Mouse (Mus musculus): ENCODE data around the gene Frem1. TPM values are rescaled to one million over a fixed set of nuclear protein-coding genes. Genes with fewer than 3 reads are reported as not detected.
A peak's percentile ranks its signal among the peaks of the same experiment; 100 is the strongest.

The Frem1 gene
- total RNA-seq, 2 experiments from 2014 or later: 2.1 to 2.2 TPM

DNA sequence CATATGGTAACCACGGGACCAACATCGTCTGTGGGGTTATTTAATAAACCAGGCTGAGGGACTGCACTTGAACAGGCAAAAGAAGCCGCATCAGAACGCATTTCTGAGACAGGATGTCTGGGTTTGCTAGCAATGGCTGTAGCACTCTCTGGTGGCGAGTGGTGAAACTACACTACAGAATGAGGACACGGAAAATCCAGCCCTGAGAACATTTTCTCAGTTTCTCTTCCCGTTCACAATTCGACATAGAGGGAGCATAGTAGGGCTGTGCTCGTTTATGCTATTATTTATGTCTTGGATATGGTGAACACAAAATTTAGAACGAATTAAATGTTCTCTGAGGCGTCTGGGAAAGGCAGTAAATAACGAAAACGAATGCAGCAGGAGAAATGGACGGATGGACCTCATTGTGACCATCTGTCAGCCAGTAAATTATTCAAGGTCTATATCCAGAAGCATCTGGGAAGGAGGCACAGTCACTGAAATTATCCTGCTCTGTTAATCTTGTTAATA is 118.4 kb downstream of the Frem1 start:
- DNase-seq (ENCODE audit: low spot score in 2 of 2): peak; percentile 74 to 92

DNA sequence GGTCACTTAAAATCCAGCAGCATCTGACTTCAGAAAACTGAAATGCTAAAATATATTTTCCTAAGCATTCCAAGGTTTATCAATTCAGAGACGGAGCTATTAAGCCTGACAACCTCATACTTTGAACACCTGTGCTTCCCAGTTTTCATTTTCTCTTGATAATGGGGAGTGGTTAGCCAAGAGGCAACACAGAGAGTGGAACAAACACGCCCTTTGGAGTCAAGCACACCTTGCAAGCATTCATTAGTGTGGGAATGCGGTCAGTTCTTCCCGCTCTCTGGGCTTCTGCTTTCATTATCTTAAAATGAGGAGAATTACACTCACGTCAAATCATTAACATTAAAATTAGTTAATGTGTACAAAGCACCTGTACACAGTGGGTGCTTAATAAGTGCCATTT is 122.1 kb downstream of the Frem1 start:
- DNase-seq (ENCODE audit: low spot score in 2 of 2): no peak

DNA sequence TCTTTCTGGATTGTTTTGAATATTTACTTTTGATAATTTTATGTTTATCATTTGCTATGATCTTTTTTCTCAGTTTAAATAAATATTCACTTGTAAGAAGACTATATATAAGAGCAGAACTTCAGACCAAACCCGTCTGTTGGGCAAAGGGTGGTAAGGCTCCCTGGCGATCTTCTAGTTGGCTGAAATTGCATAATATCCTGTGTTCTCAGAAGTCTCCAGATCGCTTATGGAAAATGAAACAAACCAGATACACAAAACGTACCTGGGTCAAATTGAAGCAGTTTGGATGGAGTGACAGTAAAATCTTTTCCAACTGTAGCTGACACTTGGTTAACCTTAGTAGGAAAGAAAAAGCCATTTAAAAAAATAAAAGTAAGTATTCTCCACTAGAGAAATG is 130.2 kb downstream of the Frem1 start:
- no peak for DNase-seq (ENCODE audit: low spot score in 2 of 2)

DNA sequence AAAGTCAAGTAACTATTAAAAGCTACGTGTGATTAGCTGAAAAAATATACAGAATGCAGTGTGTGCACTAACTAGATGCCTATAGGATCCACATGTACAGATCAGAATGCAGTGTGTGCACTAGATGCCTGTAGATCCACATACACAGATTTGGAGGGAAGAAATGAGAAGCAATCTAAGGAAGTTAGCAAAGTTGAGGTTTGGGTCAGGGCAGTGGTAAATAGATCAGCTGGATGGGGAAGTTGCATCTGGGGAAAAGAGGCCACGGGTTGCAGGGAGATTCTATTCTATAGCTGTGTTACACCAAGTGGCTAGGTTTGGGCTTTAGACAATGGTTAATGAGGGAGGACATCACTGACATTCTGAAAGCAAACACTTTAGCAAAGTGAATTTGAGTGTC is 133.5 kb downstream of the Frem1 start:
- no peak for DNase-seq (ENCODE audit: low spot score in 2 of 2)

DNA sequence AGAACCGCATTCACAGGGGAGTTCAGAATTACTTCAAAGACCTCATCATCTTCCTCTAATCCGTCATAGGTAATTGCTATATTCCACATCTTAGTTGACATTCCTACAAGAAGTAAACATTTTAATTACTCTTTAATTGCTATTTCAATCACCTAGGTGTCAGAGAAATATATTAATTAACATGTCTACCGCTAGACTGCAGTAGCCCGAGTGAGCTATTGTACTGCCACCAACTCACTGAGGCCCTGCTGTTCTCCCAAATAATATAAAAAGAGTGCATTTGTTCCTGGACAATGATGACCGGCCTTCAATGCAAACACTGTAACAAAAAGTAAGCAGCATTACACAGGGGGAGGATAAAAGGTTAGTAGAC is 135.5 kb downstream of the Frem1 start:
- DNase-seq (ENCODE audit: low spot score in 2 of 2): no peak

DNA sequence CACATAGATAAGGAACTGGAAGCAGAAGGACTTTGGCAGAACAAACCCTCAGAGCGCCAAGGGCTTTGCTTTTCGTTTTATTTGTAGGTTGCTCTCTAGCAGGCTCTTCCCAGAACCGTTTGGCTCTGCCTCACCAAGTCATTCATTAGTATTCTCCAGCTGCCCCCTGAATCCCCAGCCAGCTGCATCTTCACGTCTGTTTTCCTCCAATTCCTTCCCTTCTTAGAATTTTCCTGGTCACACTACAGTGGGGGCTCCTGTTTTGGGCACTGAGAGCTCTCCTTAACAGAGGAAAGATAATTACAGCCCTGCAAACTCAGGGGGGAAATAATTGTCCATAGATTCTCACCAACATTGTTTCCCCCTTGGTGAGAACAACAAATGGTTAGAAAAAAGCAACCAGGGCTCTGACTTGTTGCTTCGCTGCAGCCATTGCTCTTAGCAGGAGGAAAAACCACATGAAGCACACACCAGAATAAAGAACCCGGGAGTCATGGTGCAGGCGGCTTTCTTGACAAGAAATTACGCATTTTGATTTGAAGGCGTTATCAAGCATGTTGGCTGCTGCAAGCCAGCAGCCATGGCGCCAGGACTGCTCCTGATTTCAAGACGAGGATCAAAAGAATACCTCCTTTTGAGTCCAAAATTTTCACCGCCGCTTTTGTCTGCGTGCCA is 136.0 kb downstream of the Frem1 start:
- DNase-seq (ENCODE audit: low spot score in 2 of 2): peak in 1 of 2 experiments; percentile 14

DNA sequence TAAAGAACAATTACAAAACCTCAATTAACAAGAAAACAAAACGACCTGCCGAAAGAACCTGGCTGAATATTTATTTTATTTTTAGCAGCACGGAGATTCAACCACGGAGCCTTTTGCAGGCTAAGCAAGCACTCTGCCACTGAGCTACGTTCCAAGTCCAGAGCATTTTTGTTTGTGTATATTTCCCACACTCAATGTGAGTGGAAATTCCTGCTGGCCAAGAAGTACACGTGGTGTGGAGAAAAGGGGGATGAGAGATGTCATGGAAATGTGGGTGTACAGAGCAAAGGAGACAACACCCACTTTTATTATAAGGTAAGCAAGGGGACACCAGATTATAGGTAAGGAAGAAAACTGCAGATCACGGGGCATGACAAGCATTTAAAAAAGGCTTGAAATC is 136.6 kb downstream of the Frem1 start:
- no peak for DNase-seq (ENCODE audit: low spot score in 2 of 2)

DNA sequence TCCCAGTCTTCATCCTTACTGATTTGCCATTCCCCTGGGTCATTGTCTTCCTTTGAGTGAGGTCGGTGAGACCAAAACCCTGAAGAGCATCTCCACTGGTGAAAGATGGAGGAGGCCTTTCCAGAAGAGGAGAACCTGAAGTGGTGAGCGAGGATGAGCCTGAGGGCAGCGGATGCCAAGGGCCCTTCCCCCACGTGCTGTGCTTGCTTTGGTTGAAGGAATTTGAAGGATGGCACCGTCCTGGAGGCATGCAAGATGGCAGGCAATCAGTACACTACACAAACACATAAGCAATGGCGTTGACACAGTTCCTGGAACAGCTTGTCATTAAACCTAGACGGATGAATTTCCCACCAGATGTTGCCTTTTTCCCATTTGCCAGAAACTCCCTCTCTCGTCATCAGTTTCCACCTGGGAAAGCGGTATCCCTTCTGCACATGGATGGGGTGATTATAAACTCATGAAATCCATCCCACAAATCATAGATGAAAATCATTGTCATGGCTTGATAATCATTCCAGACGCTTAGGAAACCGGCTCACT is 137.5 kb downstream of the Frem1 start:
- no peak for DNase-seq (ENCODE audit: low spot score in 2 of 2)

DNA sequence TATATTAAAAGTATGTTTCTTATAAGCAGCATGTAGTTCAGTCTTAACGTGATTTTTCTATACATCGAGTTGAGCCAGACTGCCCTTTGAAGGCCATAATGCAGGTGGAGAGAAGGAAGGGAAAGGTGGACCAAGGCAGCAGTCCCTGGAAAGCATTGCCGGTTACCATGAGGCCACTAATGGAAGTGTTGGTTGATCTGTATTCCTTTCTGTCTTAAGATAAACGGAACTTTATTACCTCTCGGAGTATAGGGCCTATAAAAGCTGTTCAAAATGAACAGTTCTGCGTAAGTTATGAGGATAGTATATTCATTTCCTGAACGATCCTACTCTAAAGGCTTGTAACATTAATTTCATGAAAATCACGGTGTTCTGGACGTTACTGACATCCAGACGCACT is 156.9 kb downstream of the Frem1 start:
- no peak for DNase-seq (ENCODE audit: low spot score in 2 of 2)

DNA sequence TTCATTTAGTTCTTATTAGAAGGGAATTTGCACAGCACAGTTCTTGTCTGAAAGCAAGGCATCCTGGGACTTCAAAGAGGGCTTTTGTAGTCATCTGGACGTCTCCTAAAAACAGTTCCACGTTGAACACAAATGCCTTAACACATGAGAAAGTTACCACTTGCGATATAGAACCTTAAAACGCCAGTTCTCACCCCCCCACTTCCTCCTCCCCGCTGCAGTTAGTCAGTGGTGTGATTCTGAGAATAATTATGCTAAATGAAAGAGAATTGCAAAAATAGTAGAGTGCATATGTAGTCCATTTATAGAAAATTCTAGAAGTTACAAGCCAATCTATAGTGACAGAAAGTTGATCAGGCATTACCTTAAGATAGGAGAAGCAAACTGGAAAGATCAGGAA is 159.9 kb downstream of the Frem1 start:
- DNase-seq (ENCODE audit: low spot score in 2 of 2): no peak

DNA sequence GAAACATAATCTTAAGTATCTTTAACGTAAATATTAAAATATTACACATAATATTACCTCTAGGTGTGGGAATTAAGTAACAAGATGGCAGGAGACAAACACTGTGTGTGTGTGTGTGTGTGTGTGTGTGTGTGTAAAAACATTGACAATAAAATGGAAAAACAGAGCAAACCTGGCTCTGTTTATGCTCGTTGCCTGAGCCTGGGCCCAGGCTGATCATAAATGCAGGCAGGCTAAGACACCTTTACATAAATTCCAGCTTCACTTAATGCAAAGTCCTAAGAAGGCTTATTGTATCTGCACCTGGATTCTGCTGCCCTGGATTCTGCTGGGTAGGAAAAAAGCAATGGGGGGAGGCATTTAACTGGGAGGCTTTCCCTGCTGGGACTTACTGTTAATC is 160.6 kb downstream of the Frem1 start:
- DNase-seq (ENCODE audit: low spot score in 2 of 2): no peak

DNA sequence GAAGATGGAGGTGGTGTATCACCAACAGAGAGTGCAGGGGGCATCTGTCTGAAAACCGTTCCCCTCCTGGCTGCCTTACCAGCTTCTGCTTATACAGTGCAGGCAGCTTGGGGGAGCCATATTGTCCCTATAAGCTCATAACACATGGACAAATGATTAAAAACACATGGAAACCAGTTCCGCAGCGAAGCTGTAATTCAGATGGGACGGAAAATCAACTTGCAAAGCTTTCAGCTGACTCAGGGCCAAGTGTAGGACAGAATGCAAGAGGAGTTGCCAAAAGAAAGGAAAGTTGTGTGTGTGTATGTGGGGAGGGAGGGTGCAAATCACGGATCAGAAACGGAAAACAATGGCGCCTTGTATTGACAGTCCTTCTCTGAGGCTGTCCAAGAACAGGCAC is 161.1 kb downstream of the Frem1 start:
- DNase-seq (ENCODE audit: low spot score in 2 of 2): peak in 1 of 2 experiments; percentile 31

DNA sequence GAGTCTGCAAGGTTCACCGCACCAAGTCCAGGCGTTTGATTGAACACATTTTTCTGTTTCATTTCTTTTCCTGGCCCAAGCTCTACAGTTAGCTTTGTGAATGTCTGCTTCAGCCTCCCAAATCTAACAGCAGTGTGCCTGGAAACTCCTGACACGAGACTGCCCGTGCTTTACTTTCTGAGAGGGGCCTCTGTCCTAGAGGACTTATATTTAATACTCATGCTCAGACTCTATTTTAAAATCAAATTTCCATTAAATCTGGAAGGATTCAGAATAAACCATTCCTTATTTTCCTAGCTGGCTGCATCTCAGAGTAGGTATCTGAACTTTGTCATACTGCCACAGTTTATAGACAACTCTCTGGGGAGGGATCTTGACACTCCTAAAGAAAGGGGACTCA is 161.6 kb downstream of the Frem1 start:
- DNase-seq (ENCODE audit: low spot score in 2 of 2): no peak

DNA sequence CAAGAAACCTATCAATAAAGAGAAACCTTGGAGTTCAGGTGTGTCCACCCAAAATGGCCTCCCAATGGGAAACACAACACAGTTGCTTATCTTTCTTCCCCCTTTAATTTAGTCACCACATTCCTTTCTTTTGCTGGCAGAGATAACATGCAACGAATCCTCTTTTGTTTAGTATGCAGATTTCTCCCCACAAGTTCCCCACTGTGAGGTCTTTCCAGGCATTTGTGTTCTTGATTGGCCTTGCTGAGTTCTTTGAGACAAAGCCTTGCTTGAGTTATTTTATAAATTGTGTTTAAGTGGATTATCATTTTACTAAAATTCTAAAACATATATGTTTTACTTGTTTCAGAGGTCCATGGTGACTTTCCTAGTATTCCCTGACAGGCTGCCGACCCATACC is 166.0 kb downstream of the Frem1 start:
- no peak for DNase-seq (ENCODE audit: low spot score in 2 of 2)

DNA sequence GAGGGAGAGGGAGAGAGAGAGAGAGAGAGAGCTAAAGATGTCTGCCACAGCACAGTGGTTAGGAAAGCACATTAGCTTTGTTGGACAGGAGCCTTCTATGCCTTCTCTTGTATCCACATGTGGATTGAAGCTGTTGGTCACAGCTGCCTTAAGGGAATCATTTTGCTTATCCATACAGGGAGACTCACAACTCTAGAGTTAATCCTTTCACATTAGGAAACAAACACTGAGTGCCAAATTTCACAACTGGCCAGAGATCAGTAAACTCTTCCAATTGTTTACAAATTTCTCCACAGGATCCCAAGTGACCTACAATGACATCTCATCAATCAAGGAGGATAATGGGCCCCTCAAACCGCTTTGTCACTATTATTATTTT is 166.6 kb downstream of the Frem1 start:
- no peak for DNase-seq (ENCODE audit: low spot score in 2 of 2)

DNA sequence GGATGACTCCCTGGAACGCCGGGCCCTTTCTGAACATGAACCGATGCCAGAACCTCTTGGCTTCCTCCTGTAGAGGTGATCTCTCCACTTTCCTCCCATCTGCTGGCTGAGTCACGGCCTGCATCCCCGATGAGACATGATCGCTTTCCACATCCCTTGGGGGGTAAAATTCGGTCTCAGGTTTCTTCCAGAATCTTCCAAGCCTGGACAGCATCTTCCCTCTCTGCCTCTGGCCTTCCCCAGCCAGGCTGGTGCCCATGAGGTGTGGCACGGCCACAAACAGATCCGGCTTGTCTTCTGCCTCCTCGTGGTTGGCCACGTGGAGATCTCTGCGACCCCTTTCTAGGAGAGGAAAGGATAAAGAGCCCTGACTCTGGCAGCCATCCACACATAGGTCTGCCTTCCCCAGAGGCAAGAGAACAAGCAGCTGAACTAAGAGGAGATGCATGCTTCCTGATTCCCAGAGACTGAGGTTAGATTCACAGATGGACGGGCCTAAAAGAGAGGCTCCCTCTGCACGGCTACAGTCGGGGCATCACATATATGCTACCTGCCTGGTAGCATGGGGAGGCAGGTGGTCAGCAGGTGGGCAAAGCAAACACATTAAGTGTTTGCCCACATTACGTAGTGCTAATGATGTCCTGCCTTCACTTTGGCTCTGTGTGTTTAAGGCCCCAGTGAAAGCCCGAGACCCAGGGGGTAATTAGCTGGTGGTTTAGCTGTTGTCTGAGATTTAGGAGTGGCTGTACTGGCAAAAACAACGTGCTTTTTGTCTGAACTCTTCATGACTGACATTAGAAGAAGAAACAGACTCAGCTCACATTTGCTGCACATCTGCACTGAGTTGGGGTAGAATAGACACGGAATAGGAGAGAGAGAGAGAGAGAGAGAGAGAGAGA is 167.3 kb downstream of the Frem1 start, which contains the start of gene Cer1:
Gene Cer1, minus strand, starts transcription at position 513 of the 899 bp plus-strand sequence.
- DNase-seq (ENCODE audit: low spot score in 2 of 2): no peak

DNA sequence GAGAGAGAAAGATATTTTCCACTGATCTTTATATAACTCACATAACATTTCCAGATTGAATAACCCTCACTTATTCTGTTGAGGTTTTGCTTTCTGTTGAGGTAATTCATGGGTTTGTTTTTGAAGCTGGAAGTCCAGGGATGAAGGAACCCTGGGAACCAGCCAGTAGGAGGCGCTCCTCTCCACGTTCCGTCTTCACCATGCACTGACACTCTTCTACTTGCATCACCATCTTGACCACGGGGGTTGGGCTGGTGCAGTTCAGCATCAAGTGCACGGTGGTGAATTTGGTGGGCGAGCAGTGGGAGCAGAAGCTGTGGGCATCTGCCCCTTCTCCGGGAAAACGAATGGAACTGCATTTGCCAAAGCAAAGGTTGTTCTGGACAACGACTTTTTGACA is 169.6 kb downstream of the Frem1 start:
- no peak for DNase-seq (ENCODE audit: low spot score in 2 of 2)

DNA sequence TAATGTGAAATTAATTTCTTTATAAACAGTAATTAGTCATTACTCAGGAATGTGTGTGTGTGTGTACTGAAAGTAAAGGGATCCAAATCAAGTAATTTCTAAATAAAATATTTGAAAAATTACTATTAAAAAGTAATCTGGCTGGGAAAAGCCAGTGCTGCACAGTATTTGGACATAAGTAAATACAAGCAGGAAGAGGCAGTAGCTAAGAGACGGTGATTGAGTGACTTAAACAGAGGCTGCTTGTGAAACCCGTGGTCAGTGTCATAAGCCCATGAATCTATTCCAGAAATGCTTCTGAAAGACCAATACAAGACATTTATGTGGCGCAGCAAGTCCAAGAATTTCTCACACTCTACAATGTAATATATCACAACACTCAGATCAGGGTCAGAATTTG is 170.8 kb downstream of the Frem1 start:
- DNase-seq (ENCODE audit: low spot score in 2 of 2): no peak

DNA sequence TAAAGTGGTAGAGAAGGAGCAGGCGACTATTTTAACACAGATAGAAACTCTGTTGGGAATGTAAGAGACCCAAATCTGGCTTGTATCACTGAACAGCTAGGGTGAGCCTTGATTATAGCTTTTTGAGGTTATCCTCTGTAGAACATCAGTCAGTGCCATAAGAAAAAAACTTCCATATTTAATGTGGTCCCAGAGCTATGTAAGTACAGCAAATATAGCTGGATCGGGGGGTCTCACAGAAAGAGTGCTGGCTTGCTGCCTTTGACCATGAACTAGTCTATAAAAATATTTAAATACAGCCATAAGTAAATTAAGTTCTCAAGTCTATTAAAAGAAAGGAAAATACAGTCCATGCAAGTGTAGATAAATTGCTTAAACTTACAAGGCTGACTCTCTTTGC is 171.9 kb downstream of the Frem1 start:
- no peak for DNase-seq (ENCODE audit: low spot score in 2 of 2)

DNA sequence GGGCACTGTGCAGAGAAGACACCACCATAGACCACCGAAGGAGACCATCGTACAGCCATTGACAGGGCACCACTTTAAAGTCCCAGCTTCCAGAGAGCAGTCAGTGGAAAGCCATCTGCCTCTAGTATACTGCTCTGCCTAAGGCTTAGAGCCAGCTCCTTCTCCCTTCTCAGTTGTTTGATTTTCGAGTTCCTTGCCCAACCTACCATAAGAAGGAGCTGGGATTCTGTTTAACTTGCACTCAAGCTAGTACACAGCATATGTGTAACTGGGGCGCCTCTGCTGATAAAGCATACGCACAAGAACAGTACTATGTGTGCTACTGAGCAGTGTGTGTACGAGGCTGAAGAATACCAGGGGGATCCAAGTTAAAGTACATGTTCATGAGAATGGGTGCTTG is 173.0 kb downstream of the Frem1 start:
- DNase-seq (ENCODE audit: low spot score in 2 of 2): peak in 1 of 2 experiments; percentile 48

DNA sequence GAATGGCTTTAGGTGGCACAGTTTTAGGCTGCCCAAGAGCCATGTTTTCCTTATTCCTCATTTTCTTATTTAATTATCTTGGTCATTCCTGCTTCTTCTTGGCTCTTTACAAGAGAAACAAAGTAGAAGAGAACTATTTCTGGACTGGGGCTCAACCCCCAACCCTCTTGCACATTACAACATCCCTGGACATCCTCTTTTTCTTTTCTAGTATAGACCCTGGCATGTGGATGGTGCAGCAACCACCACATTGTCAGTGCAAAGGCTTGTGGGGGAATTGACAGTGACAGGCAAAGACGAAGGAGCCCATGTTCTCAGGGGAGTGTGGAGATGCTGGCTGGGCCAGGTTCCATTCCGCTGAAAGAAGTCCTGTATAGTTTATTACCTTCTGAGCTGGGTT is 175.5 kb downstream of the Frem1 start:
- no peak for DNase-seq (ENCODE audit: low spot score in 2 of 2)

DNA sequence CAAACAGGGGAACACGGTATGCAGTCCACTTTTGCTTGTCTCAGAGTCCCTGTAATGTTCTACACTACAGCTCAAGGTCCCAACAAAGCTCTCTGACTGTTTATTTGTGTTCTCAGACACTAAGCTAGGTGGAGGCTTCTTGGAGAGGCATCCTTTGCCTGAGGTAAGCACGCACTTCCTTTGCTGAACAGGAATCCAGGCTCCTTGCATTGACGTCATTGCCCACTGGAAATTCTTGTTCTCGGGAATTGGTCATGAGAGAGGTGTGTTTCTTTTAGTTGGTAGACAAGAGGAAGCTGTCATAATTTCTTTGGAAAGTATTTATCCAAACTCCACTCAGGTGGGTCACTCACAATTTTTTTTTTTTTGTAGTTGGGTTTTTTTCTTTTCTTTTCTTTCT is 176.6 kb downstream of the Frem1 start:
- no peak for DNase-seq (ENCODE audit: low spot score in 2 of 2)

Measured in layer of hippocampus, adult 18-20 months (tissue).